Mouse (Mus musculus) neural tube, embryonic 11.5 days (tissue): ENCODE measurements at regions not wholly inside any gene's neighbourhood (a gene's known extent, or its start where the extent isn't known, plus 50 kb on each side); places are given as distances from the start of the nearest gene placed in this dataset.

Experiments used
- ATAC-seq: fragments of 200-750 bp; cut with Nextera tagmentation; 2 replicates; pipeline ENCODE4 v1.8.0; 2017; ENCODE audit warnings: moderate number of reproducible peaks, mild to moderate bottlenecking, moderate TSS enrichment, moderate library complexity; ENCODE audit not compliant: insufficient read depth, low FRiP score, low TSS enrichment
- DNase-seq: peaks from one replicate; pipeline ENCODE4 v3.0.0-alpha.2; 2015; ENCODE audit warnings: low spot score
- H3K27ac ChIP-seq: fragments of 300-500 bp; sonication (generic); 2 replicates; pipeline ENCODE4 v1.5.1; 2014; ENCODE audit warnings: low read depth, mild to moderate bottlenecking, low read length
- H3K27me3 ChIP-seq: fragments of 300-500 bp; sonication (generic); 2 replicates; pipeline ENCODE4 v1.6.1; 2014; ENCODE audit warnings: mild to moderate bottlenecking, low read length, mixed read lengths; ENCODE audit not compliant: control insufficient read depth, insufficient read depth
- H3K36me3 ChIP-seq: fragments of 300-500 bp; sonication (generic); 2 replicates; pipeline ENCODE4 v1.6.1; 2014; ENCODE audit warnings: mild to moderate bottlenecking, low read length, moderate library complexity, mixed read lengths; ENCODE audit not compliant: control insufficient read depth, insufficient read depth
- H3K4me1 ChIP-seq: fragments of 300-500 bp; sonication (generic); 2 replicates; pipeline ENCODE4 v1.6.1; 2014; ENCODE audit warnings: low read length, mixed read lengths; ENCODE audit not compliant: control insufficient read depth, insufficient read depth
- H3K4me2 ChIP-seq: fragments of 300-500 bp; sonication (generic); 2 replicates; pipeline ENCODE4 v1.6.1; 2014; ENCODE audit warnings: low read depth, mild to moderate bottlenecking, moderate library complexity
- H3K4me3 ChIP-seq: fragments of 300-500 bp; sonication (generic); 2 replicates; pipeline ENCODE4 v1.5.1; 2014; ENCODE audit warnings: low read depth, low read length
- H3K9ac ChIP-seq: fragments of 300-500 bp; sonication (generic); 2 replicates; pipeline ENCODE4 v1.6.1; 2014; ENCODE audit warnings: mild to moderate bottlenecking, low read length
- H3K9me3 ChIP-seq: fragments of 300-500 bp; sonication (generic); 2 replicates; pipeline ENCODE4 v1.6.1; 2016; ENCODE audit warnings: low read length; ENCODE audit not compliant: control insufficient read depth
- WGBS: fragments of 180-500 bp; shearing (Covaris S2); extraction: QIAGEN DNeasy Blood & Tissue Kit; methylation state at CpG from one replicate; pipeline ENCODE4 v1.1.7; 2014; 5-methylcytosine and 5-hydroxymethylcytosine counted together

GRCm38 (mm10) chr9:43990124-43990523 lies 53.1 kb upstream of the Thy1 start:
- Histone ChIP-seq H3K4me2 (no peak overlapping the region), H3K4me3 (no peak overlapping the region), H3K4me1 (peaks cover 13% of the 10 kb centered on the region), H3K36me3 (no peaks in the 10 kb centered on the region), H3K27me3 (no peaks in the 10 kb centered on the region), H3K9me3 (no peaks in the 10 kb centered on the region), H3K9ac (no peak overlapping the region), H3K27ac (no peak overlapping the region)
- no peak for DNase-seq
- WGBS = 68% methylated on average over 11 of the region's 11 CpGs
- ATAC-seq = no peak

GRCm38 (mm10) chr9:43993221-43993976 lies 49.8 kb upstream of the Thy1 start:
- no peak overlapping the region for H3K4me2 ChIP-seq
- WGBS = 7% methylated on average over 9 of the region's 9 CpGs
- ATAC-seq (no peak), DNase-seq (peak; percentile 21)
- H3K36me3 ChIP-seq = no peaks in the 10 kb centered on the region
- no peaks in the 10 kb centered on the region for H3K27me3 ChIP-seq
- 0 out of 2 replicates have a peak overlapping the region, but pooled peaks have one; percentile 56 for H3K27ac ChIP-seq
- H3K4me1 ChIP-seq = peaks cover 13% of the 10 kb centered on the region
- no peak overlapping the region for H3K4me3 ChIP-seq
- no peak overlapping the region for H3K9ac ChIP-seq
- no peaks in the 10 kb centered on the region for H3K9me3 ChIP-seq
